Mouse (Mus musculus) CH12F3 (cell line): Measurements from ENCODE around the gene Rab6b.

Experiments used
- in situ Hi-C: fragments of 300-500 bp; cut with MboI; formaldehyde crosslinking; loops from 2 replicates; pipeline ENCODE4 v1.14.3; 2020; ENCODE audit warnings: low sequenced_read_pairs

Rab6b gene

GRCm38 (mm10) chr9:103111621-103112470 lies at the start of gene Rab6b:
Gene Rab6b, plus strand, starts transcription at chr9:103111787.
- in situ Hi-C loops: no loop called here

- in situ Hi-C loops: no loop called here
These were observed 48.0 kb upstream of the Rab6b start for GRCm38 (mm10) chr9:103063591-103063990.

- in situ Hi-C loops: no loop called here
These were observed 44.7 kb upstream of the Rab6b start for GRCm38 (mm10) chr9:103066845-103067244.

DNA sequence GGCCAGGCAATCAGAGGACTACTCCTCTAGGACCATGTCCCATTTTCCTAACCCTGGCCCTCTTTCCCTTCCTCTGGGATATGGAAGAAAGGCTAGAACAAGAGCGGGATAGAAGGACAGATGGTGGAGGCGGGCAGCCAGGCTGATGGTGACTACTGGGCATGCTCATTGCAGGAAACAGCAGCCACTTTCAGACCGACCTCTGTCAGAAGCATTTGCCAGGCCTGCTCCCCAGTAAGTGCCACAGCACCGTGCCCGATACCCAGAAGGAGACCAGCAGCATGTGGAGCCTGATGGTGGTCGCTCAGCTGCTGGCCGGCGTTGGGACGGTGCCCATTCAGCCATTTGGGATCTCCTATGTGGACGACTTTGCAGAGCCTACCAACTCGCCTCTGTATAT lies 43.9 kb upstream of the Rab6b start:
- in situ Hi-C loops: no loop called here

GRCm38 (mm10) chr9:103068769-103069168 lies 42.8 kb upstream of the Rab6b start:
- in situ Hi-C loops: no loop called here

DNA sequence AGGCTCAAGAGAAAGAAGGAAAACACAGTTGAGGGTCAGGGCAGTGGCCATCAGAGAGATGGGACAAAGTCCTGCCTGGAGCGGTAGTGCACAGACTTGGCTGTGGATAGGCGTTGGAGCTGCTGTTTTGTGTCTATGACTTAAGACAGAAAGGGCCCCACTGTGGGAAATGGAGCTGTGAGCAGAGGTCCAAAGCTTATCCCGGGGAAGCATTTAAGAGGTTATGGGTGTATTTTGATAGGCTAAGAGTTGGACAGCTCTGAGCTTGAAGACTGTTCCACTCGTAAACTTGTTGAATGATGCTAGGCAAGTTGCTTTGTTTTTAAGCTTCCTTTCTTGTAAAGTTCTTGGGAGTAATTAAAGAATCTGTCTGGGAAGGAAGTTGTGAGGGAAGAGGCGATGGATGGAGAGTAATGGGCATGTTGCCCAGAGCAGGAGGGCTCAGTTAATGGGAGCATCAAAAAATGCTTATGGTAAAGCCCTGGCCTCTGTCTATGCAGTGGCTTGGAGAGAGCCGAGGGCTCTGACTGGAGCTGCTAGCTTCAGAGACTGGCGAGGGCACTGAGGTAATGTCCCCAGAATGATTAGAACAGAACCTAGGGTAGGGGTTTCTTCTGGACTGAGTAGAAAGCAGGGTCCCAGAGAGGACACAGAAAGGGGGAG lies 39.9 kb upstream of the Rab6b start:
- in situ Hi-C loops: no loop called here

- in situ Hi-C loops: no loop called here
These were observed 39.4 kb upstream of the Rab6b start for GRCm38 (mm10) chr9:103072204-103072599.

DNA sequence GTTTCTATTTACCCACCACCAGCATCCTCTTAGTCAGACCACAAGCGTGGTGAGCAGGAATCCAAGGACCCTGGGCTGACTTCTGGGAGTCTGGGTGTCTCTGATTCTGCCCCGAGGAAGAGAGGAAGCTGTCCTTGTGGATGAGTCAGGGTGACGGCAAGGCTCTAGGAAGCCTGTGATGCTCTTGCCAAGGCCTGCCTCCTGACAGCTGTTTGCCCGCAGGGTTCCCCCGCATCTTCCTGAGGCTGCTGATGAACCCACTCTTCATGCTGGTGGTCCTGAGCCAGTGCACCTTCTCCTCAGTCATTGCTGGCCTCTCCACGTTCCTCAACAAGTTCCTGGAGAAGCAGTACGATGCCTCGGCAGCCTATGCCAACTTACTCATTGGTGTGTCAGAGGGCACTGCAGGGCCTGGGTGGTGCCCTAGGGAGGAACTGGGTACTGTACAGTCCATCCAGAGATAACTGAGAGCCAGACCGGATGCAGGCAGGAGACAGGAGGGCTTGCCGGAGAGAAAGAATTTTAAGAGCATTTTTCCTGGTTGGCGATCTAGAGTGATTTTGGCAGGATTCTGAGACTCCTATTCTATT lies 38.6 kb upstream of the Rab6b start:
- in situ Hi-C loops: no loop called here

DNA sequence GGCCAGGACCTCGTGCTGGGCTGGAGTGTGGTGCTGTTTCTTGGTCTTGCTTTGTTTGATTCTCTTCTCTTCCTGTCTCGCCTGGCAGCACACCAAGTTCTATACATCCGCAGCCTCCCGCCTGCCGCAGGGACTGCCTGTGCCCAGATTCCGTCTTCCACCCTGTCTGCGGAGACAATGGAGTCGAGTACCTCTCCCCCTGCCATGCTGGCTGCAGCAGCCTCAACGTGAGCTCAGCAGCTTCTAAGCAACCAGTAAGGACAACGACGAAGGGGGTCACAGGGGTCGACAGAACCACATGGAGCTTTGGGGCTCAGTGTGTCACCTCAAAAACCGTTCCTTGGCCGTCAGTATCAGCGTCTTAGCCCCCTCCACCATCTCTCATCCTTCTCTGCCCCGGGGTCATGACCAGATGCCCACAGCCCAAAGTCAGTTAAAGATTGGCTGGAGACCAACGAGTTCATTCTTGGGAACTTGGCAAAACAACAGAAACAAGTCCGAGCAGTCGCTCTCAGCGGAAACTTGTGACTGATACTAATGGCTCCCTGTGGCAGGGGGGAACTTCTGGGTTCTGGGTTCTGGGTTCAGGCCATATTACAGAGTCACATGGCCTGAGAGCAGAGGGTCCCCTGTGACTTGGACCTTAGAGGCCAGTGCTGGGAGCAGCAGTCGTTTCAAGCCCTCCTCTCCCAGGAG lies 34.6 kb upstream of the Rab6b start:
- in situ Hi-C loops: no loop called here

GRCm38 (mm10) chr9:103078194-103078691 lies 33.3 kb upstream of the Rab6b start:
- in situ Hi-C loops: no loop called here

GRCm38 (mm10) chr9:103080211-103080610 lies 31.4 kb upstream of the Rab6b start:
- in situ Hi-C loops: no loop called here

GRCm38 (mm10) chr9:103082246-103082975 lies 29.2 kb upstream of the Rab6b start:
- in situ Hi-C loops: no loop called here

DNA sequence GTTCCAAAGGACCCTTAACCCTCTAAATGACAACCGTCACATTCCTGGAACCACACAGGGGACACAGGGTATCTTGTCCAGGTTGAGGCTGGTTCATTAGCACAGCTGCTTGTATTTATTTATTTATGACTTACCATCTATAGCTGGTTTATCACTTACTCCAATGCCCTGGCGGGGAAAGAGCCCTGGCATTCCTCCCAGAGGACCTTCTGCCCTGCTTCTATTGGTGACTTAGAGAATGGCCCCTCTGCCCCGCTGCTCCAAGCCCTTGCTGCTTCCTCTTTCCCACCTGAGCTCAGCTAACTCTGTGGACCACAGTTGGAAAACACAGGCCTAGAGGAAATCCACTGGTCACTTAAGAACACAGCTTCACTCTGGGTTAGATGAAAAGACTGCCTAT lies 28.2 kb upstream of the Rab6b start:
- in situ Hi-C loops: no loop called here

DNA sequence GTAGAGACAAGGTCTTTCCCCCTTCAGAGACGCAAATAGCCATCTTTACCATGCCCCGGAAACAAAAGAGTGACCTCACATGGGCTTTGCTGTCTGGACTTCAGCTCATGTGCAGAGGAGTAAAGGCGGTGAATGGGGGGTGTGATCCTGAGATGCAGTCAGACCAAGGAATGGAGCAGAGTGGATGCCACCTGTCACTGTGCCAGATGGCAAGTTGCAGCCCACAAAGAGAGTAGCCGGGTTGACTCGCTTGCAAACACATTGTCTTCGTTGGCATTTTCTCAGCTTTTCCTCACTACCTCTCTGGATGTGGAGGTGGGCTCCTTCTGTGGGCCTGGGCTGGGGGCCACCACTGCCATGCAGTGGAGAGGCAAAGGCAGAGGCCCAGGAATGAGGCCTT lies 24.9 kb upstream of the Rab6b start:
- in situ Hi-C loops: no loop called here

DNA sequence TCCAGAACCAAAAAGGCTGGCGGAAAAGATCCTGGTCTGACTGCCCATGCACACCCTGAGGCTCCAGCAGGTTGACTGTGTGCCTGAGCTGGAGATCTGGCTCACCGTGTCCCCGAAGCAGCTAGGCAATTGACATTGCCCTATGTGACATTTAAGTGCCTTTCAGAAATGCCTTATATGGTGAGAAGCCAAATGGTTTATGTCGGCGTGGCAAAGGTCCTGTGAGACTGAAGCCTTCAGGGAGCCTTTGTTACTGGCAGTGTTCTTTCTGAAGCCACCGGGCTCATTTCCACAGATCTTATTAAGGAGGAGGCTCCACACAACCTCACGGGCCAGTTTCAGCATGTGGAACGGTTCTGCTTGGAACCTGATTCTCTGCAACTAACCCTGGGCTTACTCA lies 24.3 kb upstream of the Rab6b start:
- in situ Hi-C loops: no loop called here

- in situ Hi-C loops: no loop called here
These were observed 22.9 kb upstream of the Rab6b start for GRCm38 (mm10) chr9:103088661-103089060.

- in situ Hi-C loops: no loop called here
These were observed 21.3 kb upstream of the Rab6b start for GRCm38 (mm10) chr9:103090116-103090875.

- in situ Hi-C loops: no loop called here
These were observed 20.3 kb upstream of the Rab6b start for GRCm38 (mm10) chr9:103091039-103091883.

GRCm38 (mm10) chr9:103092248-103092647 lies 19.3 kb upstream of the Rab6b start:
- in situ Hi-C loops: no loop called here
